Mouse (Mus musculus) lung, adult 2 months (tissue): ENCODE data around the gene 4930432K21Rik.

ENCODE experiments used
- CTCF ChIP-seq: fragments of 200-500 bp; IDR thresholded peaks from 2 replicates; pipeline ENCODE4 v1.5.1; 2011; ENCODE audit warnings: mild to moderate bottlenecking, low read length, control low read depth; ENCODE audit not compliant: insufficient read depth
- POLR2A ChIP-seq: fragments of 200-500 bp; IDR thresholded peaks from 2 replicates; pipeline ENCODE4 v1.6.1; 2011; ENCODE audit warnings: low read depth, mild to moderate bottlenecking, control low read depth, low read length, borderline replicate concordance; ENCODE audit errors: extremely low read depth

DNA sequence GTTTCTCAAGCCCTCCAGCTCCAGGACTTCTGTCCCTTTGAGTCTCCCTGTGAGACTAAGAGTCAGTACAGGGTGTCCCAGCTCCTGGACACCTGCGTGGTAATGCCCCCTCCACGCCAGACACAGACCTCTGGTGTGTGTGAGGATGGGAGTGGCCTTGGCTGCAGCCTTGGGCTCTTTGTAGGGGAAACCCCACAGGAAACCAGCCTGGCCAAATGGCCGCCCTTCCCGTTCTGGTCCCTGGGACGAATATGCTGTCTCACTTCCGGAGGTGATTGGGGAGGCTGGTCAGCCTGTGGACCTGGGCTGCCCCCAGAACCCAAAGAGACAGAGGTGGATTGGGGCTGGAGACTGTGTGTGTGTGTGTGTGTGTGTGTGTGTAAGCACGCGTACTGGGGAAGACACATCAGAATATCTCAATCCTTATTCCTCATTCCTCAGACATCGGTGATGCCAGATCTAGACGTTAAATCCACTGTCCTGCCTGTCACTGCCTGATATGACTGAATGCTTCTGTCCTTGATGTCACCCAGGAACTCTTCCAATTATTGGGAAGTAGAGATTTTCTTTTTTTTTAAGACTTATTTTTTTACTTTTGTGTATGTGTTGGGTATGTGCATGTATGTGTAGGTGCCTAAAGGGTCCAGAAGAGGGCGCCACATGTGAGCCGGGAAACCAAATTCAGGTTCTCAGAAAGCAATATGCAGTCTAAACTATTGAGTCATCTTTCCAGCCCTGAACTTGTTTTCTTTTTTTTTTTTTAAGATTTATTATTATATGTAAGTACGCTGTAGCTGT is 56.3 kb downstream of the 4930432K21Rik start:
- peak; percentile 27 for TF ChIP-seq CTCF
- peak; percentile 78 for TF ChIP-seq POLR2A
